Mouse (Mus musculus) right cerebral cortex, adult 18-20 months (tissue): Measurements from ENCODE around the gene Meis1.

ENCODE experiments used
- DNase-seq: peaks from one replicate; pipeline ENCODE4 v3.0.0; 2022; ENCODE audit warnings: mixed read lengths

Meis1 gene

GRCm38 (mm10) chr11:18898862-18899261 lies 119.9 kb downstream of the Meis1 start:
- DNase-seq, result no peak

DNA sequence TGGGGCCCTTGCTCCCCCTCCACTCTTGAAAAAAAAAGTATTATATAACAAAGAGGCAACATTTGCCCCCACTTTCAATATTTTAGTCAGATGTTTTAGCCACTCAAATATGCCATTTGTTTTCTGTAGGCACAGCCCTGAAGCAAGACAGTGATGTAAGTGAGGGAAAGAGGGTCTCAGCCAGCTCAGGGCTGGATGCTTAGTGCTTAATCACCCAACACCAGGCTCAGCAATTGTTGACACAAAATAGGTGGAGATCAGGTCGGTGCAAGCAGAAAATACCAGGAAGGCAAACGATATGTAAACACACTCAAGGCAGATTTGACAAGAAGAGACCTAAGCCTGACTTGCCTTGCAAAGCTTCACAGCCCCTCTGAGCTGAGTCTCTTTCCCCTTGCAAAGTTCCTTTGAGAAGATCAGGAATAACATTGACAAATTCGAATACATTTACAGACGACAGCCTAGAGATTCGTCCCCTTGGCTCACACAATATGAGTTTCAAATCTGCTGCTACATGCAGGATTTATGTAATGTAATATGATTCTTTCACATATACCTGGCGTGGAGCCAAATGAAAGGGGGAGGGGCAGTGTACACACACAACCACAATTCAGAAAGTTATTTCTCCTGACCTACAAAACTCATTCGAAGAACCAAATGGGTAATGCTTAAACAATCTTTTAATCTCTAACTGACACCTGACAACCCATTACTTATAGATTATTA lies 120.7 kb downstream of the Meis1 start:
- DNase-seq, result no peak

DNA sequence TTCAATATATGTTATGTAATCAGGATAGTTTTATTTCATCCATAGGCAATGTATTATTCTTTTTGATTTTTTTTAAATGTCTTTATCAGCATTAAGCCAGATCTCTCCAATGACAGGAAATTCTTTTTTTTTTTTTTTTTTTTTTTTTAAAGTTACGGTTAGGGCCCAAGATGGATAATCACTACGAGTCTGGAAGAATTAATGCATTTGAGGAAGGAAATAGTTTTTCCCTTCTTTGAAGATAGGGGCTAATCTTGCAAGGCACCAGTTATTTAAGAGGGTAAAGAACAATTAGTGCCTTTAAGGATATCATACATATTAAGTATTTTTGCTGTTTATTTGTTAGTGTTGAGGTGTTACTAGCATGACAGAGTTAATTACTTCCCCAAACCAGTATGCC lies 121.5 kb downstream of the Meis1 start:
- DNase-seq, result no peak

GRCm38 (mm10) chr11:18892470-18892869 lies 126.3 kb downstream of the Meis1 start:
- DNase-seq, result no peak

GRCm38 (mm10) chr11:18889139-18889538 lies 129.6 kb downstream of the Meis1 start:
- no peak for DNase-seq

DNA sequence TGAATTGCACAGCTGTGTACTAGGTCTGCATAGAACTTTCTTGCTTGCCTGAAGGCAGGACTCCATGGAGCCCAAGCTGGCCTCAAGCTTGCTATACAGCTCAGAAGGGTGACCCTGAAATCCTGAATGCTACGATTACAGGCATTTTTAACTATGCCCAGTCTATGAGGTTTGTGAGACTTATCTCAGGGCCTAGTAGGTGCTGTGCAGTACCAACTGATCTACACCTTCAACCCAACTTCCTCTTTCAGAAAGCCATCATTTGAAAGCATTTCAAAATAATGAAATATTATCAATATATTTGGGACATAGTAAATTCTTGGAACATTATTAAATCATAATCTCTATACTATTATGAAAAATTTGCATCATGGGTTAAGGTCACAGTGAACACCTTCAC lies 130.1 kb downstream of the Meis1 start:
- DNase-seq, result no peak

DNA sequence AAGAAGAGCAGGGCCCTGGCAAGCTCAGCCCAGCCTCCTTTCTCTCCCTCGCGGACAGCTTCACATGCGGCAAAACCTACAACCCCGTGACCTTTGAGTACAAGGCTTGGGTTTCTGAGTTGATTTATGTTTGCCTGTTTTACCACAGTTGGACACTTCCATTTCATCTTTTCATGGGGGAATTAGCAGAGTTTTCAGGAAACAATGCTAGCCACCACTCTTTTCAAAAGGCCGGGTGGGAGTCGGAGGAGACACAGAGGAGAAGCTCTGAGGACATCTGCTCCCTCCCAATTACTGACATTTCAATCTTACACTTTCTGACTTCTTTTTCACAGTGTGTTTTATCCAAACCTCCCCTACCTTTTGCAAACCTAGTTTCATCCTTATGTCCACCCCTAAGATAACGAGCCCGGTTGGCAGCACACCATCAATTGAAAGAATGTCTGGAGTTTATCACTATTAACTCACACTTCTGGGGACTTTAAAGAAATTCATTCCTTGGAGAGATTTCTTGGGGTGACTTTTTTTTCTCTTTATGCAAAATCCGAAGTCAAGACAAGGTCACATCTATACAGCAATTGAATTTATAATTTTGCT lies 133.0 kb downstream of the Meis1 start:
- DNase-seq, result no peak

GRCm38 (mm10) chr11:18885036-18885728 lies 133.6 kb downstream of the Meis1 start:
- DNase-seq, result no peak

DNA sequence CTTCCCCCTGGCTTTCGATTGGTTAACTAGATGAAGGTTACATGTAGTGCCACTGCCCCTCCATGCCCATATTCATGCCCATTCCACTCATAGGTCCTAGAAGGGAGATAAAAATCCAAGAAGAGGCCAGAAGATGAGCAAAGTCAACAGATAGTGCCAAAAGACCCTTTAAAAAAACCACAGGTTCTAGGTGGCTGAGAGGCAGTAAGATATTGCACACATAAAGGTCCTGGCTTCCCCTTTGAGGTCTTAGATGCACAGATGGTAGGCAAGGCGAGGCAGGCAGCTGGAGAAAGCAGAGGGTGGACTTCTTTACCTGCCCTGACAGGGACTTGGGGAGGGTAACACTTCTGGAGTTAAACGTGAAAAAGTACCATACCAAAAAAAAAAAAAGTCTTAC lies 134.8 kb downstream of the Meis1 start:
- no peak for DNase-seq

GRCm38 (mm10) chr11:18883507-18883881 lies 135.3 kb downstream of the Meis1 start:
- DNase-seq, result no peak

GRCm38 (mm10) chr11:18882747-18883506 lies 135.9 kb downstream of the Meis1 start:
- no peak for DNase-seq

GRCm38 (mm10) chr11:18882315-18882714 lies 136.5 kb downstream of the Meis1 start:
- DNase-seq, result no peak

GRCm38 (mm10) chr11:18880806-18881205 lies 138.0 kb downstream of the Meis1 start:
- no peak for DNase-seq

DNA sequence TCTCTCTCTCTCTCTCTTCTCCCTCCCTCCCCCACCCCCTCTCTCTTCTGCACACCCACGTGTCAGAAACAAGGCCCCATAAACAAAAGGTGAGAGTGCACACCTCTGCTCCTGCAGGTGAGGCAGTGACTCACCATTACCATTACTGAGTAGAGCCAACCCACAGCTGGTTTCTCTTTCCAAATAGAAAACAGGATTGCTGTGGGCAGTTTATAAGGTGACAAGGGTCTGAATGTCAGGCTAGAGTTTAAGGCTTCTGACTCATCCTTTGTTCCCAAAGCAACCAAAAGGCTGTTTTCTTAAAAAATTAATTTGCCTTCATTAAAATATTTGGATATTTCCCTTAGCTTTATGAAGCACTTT lies 139.3 kb downstream of the Meis1 start:
- no peak for DNase-seq

DNA sequence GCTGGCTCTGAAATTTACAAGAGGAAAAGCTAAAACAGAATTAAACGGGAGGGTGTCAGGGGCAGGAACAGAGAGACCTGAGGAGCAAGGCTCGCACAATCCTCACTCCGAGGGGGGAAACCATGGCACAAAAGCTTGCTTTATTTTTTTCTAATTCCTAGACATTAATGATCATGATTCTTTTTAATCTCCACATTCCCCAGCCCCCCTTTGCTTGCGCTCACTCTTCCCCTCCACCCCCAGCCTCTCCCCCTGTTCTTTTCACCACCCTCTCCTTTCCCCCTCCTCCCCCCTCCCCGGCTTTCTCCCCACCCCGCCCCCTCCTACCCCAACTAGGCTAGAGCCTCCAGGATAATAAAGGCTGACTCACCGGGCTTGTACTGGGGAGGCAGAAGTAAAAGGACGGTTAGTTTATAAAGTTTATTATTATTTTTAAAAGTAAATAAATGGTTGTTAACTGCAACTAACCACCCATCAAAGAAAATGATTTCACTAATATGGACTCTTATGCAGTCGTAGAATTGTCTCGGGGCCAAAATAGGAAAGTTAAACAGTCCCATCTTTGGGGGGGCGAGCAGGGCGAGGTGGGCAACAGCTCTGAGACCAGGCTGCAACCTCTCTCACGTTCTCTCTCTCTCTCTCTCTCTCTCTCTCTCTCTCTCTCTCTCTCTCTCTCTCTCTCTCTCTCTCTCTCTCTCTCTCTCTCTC lies 139.9 kb downstream of the Meis1 start:
- DNase-seq, result no peak

GRCm38 (mm10) chr11:18878016-18878415 lies 140.8 kb downstream of the Meis1 start:
- DNase-seq, result no peak

GRCm38 (mm10) chr11:18877626-18878011 lies 141.2 kb downstream of the Meis1 start:
- peak; percentile 27 for DNase-seq

DNA sequence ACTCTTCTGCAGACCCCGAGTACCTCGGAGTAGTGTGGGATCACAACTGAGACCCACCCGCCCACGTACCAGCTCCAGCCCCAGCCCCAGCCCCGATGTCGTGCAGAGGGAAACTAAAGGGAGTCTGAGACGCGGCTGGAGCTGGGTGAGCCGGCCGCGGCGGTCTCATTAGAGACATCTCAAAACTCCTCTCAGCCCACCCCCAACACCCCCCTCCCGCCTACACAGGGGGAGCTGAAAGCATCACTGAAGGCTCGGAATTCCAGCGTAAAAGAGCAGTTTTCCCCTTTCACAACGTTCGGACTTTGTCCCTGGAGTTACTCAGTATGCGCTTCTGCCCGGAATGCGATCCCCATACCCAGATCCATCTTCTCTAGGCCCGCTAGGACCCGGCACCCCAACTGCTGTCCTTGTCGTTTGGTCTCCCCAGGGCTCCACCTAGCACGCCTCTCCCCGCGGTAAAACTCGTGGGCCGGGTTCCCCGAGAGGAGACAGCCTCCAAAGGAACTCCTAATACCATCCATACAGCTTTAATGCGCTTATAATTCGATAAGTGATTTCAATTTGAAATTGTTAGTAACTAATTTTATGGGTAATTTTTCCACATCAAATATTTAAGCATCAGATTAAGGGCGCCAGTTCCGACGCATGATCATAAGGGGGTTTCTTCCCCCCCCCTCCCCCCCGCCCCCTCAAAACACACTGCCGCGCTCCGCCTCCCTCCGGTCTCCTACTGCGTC lies 141.7 kb downstream of the Meis1 start:
- DNase-seq, result no peak

DNA sequence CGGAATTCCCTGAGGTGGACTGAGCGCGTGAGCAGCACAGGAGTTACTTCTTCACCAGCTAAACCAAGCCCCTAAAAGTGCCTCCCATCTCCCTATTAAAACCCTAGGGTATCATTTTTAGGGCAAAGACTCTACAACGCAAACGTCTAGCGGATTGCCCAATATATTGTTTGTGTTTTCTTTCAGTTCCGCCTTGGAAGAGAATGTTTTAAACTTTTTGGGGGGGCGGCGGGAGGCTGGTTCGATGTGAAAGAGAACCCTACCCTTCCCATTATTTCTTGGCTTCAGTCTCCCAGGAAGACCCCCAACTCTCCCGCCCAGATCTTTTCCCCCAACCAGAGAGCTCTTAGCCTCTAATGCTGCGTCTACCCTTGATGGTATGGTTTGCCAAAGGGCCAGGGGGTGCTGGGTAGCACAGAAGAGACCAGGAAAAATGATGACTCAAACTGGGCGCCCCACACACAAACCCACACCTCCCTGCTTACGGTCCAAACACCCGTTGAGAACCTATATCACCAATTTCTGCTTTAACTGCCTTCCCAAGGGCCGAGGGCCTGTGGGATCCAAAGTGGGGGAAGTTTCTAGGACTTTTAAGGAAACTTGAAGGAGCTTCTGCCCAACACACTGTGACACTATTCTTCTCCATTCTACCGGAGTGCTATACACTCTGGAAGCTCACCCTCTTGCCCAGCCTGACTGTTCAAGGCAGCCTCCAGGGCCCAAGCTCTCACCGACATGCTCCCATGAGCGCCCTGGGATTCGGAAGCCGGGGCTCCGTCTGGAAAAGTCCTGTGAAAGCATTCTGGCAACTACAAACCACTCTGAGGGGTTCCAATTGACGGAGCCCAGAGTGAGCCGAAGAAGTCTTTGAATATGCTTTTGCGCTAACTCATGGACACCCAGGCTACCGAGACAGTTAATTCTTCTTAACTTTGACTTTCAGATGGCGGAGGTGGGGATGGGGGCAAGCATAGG lies 142.6 kb downstream of the Meis1 start:
- DNase-seq, result no peak

GRCm38 (mm10) chr11:18875001-18875902 lies 143.5 kb downstream of the Meis1 start:
- DNase-seq, result no peak
